Mouse (Mus musculus): ENCODE data around the gene L3mbtl4. TPM values are rescaled to one million over a fixed set of nuclear protein-coding genes. Genes with fewer than 3 reads are reported as not detected.
"Not testable (repeated sequence)": the region's sequence is repeated elsewhere in the genome, so short reads cannot be mapped to it uniquely, and the experiment has no call there.

L3mbtl4 gene
- polyA plus RNA-seq, 1 experiment = not detected

GRCm38 (mm10) chr17:68490065-68490691 lies 216.6 kb downstream of the L3mbtl4 start:
- Histone ChIP-seq H3K27ac (ENCODE audit: insufficient read depth, low read depth, low read length) (no peak overlapping the region), H3K4me1 (ENCODE audit: control insufficient read depth, insufficient read depth, low read length) (no peaks in the 10 kb centered on the region), H3K4me3 (ENCODE audit: insufficient read depth, low read length) (no peak overlapping the region)
- TF ChIP-seq CTCF (IDR thresholded peaks at IDR 0.05; ENCODE audit: low read depth, low read length) (no peak), POLR2A (IDR thresholded peaks at IDR 0.05; ENCODE audit: borderline replicate concordance, low read depth, low read length) (no peak)

DNA sequence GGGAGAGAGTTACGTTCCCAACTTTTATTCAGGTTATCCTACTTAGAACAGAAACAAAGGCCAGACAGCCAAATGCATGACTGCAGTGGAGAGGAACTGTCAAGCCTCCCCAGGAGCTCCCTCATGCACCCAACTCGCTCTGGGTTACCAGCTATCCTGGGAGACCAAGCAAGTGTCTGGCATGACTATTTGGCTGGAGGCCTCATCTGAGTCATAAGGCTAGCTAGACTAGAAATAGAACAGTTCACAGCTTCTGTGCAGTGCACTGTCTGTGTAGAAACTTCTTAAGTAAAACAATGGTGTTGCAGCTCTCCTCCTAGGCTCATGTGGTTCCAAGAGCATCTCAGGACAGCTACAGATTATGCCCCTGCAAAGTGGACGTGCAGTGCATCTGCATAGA lies 218.6 kb downstream of the L3mbtl4 start:
- no peak overlapping the region for H3K27ac ChIP-seq (ENCODE audit: insufficient read depth, low read depth, low read length)
- no peaks in the 10 kb centered on the region for H3K4me1 ChIP-seq (ENCODE audit: control insufficient read depth, insufficient read depth, low read length)
- H3K4me3 ChIP-seq (ENCODE audit: insufficient read depth, low read length) = no peak overlapping the region
- TF ChIP-seq POLR2A (IDR thresholded peaks at IDR 0.05; ENCODE audit: borderline replicate concordance, low read depth, low read length) (no peak), CTCF (IDR thresholded peaks at IDR 0.05; ENCODE audit: low read depth, low read length) (no peak)

GRCm38 (mm10) chr17:68502998-68503397 lies 229.4 kb downstream of the L3mbtl4 start:
- H3K4me3 ChIP-seq (ENCODE audit: insufficient read depth, low read length); H3K4me1 ChIP-seq (ENCODE audit: control insufficient read depth, insufficient read depth, low read length); H3K27ac ChIP-seq (ENCODE audit: insufficient read depth, low read depth, low read length): not testable (repeated sequence)

DNA sequence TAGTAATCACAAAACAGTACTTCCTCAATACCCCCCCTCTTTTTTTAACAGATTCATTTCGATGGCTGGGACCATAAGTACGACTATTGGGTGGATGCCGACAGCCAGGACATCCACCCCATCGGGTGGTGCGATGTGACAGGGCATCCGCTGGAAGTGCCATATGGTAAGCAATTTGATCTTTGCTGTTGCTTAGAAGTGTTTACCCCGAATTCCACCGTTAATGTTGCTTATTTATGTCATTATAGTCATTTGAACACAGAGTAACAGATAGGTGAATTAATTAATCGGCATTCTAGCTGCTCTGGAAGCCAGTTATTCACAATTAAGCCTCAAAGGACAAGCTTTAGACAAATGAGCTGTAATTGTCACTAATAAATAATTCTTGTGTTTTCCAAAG lies 286.1 kb downstream of the L3mbtl4 start:
- TF ChIP-seq CTCF (IDR thresholded peaks at IDR 0.05; ENCODE audit: low read depth, low read length) = no peak
- no peak for TF ChIP-seq POLR2A (IDR thresholded peaks at IDR 0.05; ENCODE audit: borderline replicate concordance, low read depth, low read length)
- Histone ChIP-seq H3K4me1 (ENCODE audit: control insufficient read depth, insufficient read depth, low read length) (no peaks in the 10 kb centered on the region), H3K27ac (ENCODE audit: insufficient read depth, low read depth, low read length) (no peak overlapping the region), H3K4me3 (ENCODE audit: insufficient read depth, low read length) (no peak overlapping the region)

DNA sequence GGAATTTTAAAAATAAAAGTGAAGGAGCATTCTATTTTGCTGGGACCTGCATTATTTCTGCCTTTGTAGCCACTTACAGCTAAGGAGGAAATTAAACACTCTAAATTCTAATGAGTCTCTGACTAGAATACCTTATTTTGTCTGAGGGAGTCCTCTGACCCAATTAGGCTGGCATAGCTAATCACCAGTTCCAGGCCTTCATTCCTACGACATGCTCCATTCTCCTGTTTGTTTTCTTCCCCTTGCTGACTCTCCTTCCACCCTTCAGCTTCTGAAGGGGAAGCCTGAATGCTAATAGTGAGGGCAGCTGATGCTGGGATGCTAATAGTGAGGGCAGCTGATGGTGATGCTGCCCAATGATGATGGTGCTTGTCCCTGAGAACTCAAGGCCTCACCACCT lies 286.7 kb downstream of the L3mbtl4 start:
- TF ChIP-seq CTCF (IDR thresholded peaks at IDR 0.05; ENCODE audit: low read depth, low read length) (no peak), POLR2A (IDR thresholded peaks at IDR 0.05; ENCODE audit: borderline replicate concordance, low read depth, low read length) (no peak)
- H3K27ac ChIP-seq (ENCODE audit: insufficient read depth, low read depth, low read length) = no peak overlapping the region
- no peak overlapping the region for H3K4me3 ChIP-seq (ENCODE audit: insufficient read depth, low read length)
- H3K4me1 ChIP-seq (ENCODE audit: control insufficient read depth, insufficient read depth, low read length) = no peaks in the 10 kb centered on the region

GRCm38 (mm10) chr17:68571806-68572205 lies 298.2 kb downstream of the L3mbtl4 start:
- H3K27ac ChIP-seq (ENCODE audit: insufficient read depth, low read depth, low read length) = no peak overlapping the region
- TF ChIP-seq POLR2A (IDR thresholded peaks at IDR 0.05; ENCODE audit: borderline replicate concordance, low read depth, low read length) (no peak), CTCF (IDR thresholded peaks at IDR 0.05; ENCODE audit: low read depth, low read length) (no peak)
- no peaks in the 10 kb centered on the region for H3K4me1 ChIP-seq (ENCODE audit: control insufficient read depth, insufficient read depth, low read length)

GRCm38 (mm10) chr17:68585195-68585594 lies 311.6 kb downstream of the L3mbtl4 start:
- Histone ChIP-seq H3K4me1 (ENCODE audit: control insufficient read depth, insufficient read depth, low read length) (no peaks in the 10 kb centered on the region), H3K4me3 (ENCODE audit: insufficient read depth, low read length) (no peak overlapping the region), H3K27ac (ENCODE audit: insufficient read depth, low read depth, low read length) (no peak overlapping the region)
- no peak for TF ChIP-seq POLR2A (IDR thresholded peaks at IDR 0.05; ENCODE audit: borderline replicate concordance, low read depth, low read length)
- TF ChIP-seq CTCF (IDR thresholded peaks at IDR 0.05; ENCODE audit: low read depth, low read length) = no peak

More at GRCm38 (mm10) chr17:68571806-68572205, 298.2 kb downstream of the L3mbtl4 start:
- no peak overlapping the region for H3K4me3 ChIP-seq (ENCODE audit: insufficient read depth, low read length)

DNA sequence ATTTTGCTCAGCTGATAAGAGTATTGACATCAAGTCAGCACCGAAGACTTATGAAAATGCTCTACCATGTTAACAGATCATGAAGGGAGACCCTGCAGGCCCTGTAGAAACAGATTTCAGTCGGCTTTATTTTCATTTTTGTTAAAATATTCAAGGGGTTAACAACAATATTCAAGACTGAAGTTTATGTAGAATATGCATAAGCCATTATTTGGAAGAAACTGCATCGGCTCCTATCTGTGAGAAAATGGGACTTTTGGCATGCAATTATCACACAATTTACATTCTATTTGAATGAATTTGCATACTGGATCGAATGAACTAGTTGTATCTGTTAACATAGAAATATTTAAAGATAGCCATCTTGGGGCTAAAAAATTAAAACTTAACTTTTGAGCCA lies 318.0 kb downstream of the L3mbtl4 start:
- Histone ChIP-seq H3K27ac (ENCODE audit: insufficient read depth, low read depth, low read length) (no peak overlapping the region), H3K4me1 (ENCODE audit: control insufficient read depth, insufficient read depth, low read length) (no peaks in the 10 kb centered on the region), H3K4me3 (ENCODE audit: insufficient read depth, low read length) (no peak overlapping the region)
- no peak for TF ChIP-seq CTCF (IDR thresholded peaks at IDR 0.05; ENCODE audit: low read depth, low read length)
- no peak for TF ChIP-seq POLR2A (IDR thresholded peaks at IDR 0.05; ENCODE audit: borderline replicate concordance, low read depth, low read length)

- Histone ChIP-seq H3K4me1 (ENCODE audit: control insufficient read depth, insufficient read depth, low read length) (no peaks in the 10 kb centered on the region), H3K27ac (ENCODE audit: insufficient read depth, low read depth, low read length) (no peak overlapping the region), H3K4me3 (ENCODE audit: insufficient read depth, low read length) (no peak overlapping the region)
- TF ChIP-seq CTCF (IDR thresholded peaks at IDR 0.05; ENCODE audit: low read depth, low read length) = no peak
- no peak for TF ChIP-seq POLR2A (IDR thresholded peaks at IDR 0.05; ENCODE audit: borderline replicate concordance, low read depth, low read length)
These were observed 329.1 kb downstream of the L3mbtl4 start for GRCm38 (mm10) chr17:68602744-68603143.

DNA sequence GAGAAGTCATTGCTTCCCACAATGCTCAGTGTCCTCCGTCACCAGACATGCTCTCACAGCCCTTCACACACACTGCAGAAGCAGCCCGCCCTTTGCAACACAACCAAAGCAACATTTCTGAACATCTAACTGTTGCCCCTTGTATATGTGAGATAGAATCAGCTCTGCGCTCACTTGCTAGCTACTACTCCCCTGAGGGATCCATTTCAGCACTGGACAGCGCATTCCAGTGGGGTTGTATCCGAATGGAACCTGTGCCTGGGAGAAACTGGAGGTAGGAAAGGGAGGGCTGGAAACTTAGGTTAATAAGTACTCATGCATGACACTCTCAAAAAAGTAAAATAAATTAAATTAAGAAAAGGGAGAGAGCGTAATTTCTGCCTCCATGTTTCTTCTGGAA lies 334.1 kb downstream of the L3mbtl4 start:
- H3K27ac ChIP-seq (ENCODE audit: insufficient read depth, low read depth, low read length) = no peak overlapping the region
- TF ChIP-seq POLR2A (IDR thresholded peaks at IDR 0.05; ENCODE audit: borderline replicate concordance, low read depth, low read length) (no peak), CTCF (IDR thresholded peaks at IDR 0.05; ENCODE audit: low read depth, low read length) (no peak)
- H3K4me3 ChIP-seq (ENCODE audit: insufficient read depth, low read length) = no peak overlapping the region
- H3K4me1 ChIP-seq (ENCODE audit: control insufficient read depth, insufficient read depth, low read length) = no peaks in the 10 kb centered on the region

DNA sequence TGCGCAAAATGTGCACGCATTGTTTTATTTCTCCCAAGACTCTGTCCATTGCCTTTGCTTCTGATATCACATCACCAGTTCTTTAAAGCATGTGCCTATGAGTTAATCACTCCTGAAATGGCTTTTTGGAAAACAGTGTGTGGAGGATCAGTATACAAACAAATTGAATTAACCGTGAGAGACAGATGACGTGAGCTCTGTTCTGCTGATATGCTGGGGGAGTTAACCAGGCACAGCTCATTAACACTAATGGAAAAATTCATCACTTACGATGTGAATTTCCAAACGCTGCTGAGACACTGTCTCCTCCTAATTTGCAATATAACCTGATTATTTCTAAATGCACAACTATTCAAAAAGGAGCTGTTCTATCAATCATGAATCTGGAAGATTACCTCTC lies 337.6 kb downstream of the L3mbtl4 start:
- Histone ChIP-seq H3K4me3 (ENCODE audit: insufficient read depth, low read length) (no peak overlapping the region), H3K4me1 (ENCODE audit: control insufficient read depth, insufficient read depth, low read length) (no peaks in the 10 kb centered on the region), H3K27ac (ENCODE audit: insufficient read depth, low read depth, low read length) (no peak overlapping the region)
- TF ChIP-seq POLR2A (IDR thresholded peaks at IDR 0.05; ENCODE audit: borderline replicate concordance, low read depth, low read length) (no peak), CTCF (IDR thresholded peaks at IDR 0.05; ENCODE audit: low read depth, low read length) (no peak)
